Mouse (Mus musculus): ENCODE data around the gene Ssu72. TPM values are rescaled to one million over a fixed set of nuclear protein-coding genes. Genes with fewer than 3 reads are reported as not detected.
A peak's percentile ranks its signal among the peaks of the same experiment; 100 is the strongest.
"Not testable (repeated sequence)": the region's sequence is repeated elsewhere in the genome, so short reads cannot be mapped to it uniquely, and the experiment has no call there.

Gene Ssu72
- total RNA-seq, 2 experiments from 2014 or later = 78.8 to 84.0 TPM

DNA sequence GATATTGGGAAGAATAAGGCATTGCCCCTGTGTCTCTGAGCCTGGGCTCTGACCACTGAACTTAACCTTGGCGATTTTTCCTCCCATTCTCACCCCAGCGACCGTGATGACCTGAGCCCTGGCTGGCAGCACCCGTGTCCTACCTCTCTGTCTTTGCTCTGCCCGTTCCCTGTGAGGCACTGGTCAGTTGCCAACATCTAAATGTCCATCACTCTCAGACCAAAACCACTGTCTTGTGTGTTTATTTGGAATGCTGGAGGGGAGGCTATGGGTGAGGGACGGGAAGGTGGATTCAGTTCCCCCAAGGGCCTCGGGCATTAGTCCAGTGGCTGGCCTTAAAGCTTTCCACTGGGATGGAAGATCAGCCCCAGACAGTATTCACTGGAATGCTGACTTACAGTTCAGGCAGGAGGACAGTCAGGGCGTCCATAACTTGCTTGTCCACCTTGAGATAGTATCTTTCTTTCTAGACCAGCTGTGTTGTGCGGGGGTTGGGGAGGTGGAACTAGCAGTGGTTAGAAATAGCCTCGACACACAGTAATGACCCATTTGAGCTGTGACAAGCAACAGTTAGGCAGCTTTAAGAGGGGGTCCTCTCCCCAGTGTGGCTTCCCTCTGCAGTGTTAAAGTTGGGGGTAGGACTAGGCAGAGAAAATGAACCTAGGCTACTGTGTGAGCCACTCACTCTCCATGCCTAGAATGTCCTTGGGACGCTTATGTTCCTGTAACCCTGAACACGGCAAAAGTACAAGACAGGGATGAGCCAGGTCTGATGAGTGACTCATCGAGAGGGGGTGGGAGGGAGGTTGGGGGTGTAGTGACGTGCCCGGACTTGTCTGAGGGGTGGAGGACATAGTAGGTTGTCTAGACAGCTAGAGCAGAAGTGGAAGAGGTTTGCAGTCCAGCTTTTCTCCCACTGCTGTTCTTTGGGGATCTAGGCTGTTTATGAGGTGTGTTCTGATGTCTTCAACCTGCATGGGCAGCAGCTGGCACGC is 8.0 kb upstream of the Ssu72 start:
- no peak for DNase-seq (ENCODE audit: extremely low spot score in 1 of 2, low spot score in 1 of 2)

DNA sequence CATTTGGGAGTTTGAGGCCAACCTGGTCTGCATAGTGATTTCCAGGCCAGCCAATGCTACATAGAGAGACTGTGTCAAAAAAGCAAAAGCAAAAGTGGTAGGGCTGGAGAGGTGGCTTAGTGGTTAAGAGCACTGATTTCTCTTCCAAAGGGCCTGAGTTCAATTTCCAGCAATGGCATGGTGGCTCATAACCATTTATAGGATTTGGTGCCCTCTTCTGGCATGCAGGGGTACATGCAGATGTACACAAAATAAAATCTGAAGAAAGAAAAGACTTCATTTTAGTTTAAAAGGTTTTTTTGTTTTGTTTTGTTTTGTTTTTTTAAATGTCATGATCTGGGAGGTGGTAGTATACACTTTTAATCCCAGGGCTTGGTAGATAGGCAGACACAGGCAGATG is 4.2 kb upstream of the Ssu72 start:
- DNase-seq (ENCODE audit: extremely low spot score in 1 of 2, low spot score in 1 of 2) = no peak

DNA sequence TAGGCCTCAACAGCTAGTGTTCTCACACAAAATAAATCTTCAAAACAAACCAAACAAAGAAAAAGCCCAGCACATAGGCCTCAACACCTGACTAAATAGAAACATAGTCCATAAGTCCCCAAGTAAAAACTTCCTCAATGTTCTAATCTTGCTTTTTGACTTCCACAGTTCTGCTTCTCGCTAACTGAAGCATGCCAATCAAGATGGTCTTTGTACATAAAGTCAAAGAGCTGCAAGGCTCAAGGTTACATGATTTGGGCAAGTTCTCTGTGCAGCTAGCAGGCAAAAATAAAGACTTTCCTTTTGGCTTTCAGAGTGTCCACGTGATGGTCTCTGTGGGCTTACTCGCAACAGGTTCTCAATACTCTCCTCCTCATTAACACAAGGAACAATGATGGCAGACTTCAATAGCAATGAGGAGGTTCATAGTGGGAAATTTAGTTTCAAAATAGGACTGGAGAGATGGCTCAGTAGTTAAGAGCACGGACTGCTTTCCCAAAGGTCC is 1.1 kb upstream of the Ssu72 start:
- DNase-seq (ENCODE audit: extremely low spot score in 1 of 2, low spot score in 1 of 2) = no peak

DNA sequence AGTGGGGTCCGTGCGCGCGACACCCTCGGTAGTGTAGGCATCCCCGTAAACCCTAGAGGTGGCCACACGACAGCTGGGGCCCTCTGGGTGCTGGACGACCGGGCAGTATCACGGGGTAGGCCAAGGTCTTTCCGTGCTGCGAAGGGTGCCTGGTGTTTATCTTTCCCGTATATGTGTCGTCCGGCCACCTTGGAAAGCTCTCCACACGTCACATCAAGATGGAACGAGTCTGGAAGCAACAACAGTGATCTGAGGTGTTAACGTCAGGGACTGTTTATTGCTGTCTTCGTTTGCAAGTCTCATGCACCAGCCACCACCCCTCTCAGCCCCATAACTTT is 961 bp downstream of the Ssu72 start:
- no peak for DNase-seq (ENCODE audit: extremely low spot score in 1 of 2, low spot score in 1 of 2)

DNA sequence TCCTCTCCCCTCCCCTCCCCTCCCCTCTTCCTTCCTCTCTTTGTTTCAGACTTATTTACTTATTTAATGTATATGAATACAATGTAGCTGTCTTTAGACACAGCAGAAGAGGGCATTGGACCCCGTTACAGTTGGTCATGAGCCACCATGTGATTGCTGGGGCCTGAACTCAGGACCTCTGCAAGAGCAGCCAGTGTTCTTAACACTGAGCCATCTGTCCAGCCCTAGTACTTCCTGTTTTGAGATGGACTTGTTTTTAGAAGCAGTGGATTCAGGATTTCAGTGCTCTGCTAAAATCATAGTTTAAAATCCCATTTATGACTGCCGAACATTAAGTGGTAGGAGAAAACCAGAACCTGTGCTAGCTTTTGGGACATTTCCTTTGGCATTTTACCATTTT is 4.0 kb downstream of the Ssu72 start:
- no peak for DNase-seq (ENCODE audit: extremely low spot score in 1 of 2, low spot score in 1 of 2)

DNA sequence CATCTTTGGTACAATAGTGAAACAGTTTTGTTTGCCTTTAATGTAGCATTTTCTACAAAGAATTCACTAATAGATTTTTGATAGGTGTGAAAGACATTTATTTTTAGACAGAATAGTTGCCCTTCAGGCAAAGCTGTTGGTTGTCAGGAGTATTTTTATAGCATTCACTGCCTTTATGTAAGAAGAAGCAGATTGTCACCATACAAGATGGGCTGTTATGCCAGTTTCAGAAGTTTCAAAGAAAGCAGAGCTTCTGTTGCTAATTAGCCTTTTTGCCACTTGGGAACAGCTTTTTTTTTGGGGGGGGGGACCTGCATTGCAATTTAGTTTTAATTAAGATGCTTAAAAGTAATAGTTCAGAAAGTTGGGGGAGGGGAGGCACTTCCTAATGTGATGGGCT is 4.4 kb downstream of the Ssu72 start:
- no peak for DNase-seq (ENCODE audit: extremely low spot score in 1 of 2, low spot score in 1 of 2)

DNA sequence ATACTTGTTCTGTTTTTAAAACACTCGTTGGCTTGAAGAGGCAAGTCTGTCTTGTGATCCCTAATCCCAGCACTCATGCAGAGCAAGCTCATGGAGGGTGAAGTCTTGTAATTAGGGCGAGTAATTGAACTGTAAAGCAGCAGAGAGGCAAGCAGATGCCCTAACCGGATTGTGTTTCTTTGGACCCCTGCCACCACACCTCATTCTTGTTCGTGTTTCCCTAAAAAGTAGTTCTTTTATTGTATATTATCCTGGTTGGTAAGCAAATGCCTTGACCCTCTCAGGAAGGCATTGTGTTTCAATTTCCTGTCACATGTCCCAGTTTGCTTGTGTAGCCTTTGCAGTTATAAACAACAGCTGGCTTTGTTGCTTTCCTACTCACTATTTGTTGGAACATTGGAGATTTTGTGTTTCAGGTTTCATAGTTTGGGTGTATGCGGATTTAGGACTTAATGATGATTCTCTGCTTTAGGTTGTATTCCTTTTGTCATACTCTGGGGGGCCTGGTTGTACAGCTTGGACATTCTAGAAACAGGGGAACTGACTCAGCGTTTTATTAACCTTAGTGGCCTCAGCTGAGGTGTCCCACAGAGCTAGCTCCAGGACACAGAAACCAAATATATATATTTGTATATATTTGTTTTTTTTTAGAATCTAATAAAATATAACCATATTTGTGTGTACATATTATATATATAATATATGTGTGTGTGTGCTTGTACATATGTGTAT is 6.1 kb downstream of the Ssu72 start:
- no peak for DNase-seq (ENCODE audit: extremely low spot score in 1 of 2, low spot score in 1 of 2)

DNA sequence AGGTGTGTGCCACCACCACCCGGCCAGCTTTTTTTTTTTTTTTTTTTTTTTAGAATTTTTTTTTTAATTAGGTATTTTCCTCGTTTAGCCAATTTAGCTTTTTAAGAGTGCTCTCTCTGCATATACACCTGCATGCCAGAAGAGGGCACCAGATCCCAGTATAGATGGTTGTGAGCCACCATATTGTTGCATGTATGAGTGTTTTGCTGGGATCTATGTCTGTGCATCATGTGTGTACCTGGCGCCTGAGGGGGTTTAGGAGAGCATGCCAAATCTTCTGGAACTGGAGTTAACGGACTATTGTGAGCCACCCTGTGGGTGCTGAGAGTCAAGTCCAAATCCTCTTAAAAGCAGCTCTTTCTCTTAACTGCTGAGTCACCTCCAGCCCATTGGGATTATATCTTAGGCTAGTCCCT is 17.1 kb downstream of the Ssu72 start:
- no peak for DNase-seq (ENCODE audit: extremely low spot score in 1 of 2, low spot score in 1 of 2)

DNA sequence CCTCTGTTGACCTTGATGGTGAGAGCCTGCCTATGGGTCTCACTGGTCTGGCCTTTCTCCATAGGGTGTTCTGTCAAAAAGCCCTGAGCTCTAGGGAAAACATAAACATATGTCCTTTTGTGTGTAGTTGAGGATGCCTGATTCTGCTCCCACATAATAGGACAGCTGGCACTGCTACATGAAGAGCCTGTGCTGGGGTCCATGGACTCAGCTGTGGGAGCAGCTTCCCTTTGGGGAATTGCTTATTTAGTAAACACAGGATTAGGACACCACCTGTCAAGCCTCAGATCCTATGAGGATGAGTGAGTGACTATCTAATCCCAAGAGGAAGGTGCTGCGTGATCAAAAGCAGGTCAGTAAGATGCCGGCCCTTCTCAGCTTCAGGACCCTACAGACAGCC is 23.4 kb downstream of the Ssu72 start:
- no peak for DNase-seq (ENCODE audit: extremely low spot score in 1 of 2, low spot score in 1 of 2)

DNA sequence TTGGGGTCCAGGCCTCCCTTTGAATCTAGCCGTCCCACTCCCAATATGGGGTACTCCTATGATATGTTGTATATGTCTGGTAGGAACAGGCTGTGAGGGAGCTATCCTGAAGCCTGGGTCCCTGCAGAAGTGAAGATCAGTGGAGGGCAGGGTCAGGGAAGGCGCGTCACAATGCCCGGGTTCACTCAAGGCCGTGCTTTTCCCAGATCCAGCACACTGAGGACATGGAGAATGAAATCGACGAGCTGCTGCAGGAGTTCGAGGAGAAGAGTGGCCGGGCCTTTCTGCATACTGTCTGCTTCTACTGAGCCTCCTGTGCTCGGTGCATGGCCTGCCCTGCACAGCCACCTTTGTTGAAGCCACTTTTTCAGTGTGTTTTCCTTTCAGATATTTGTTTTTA is 28.7 kb downstream of the Ssu72 start:
- no peak for DNase-seq (ENCODE audit: extremely low spot score in 1 of 2, low spot score in 1 of 2)

DNA sequence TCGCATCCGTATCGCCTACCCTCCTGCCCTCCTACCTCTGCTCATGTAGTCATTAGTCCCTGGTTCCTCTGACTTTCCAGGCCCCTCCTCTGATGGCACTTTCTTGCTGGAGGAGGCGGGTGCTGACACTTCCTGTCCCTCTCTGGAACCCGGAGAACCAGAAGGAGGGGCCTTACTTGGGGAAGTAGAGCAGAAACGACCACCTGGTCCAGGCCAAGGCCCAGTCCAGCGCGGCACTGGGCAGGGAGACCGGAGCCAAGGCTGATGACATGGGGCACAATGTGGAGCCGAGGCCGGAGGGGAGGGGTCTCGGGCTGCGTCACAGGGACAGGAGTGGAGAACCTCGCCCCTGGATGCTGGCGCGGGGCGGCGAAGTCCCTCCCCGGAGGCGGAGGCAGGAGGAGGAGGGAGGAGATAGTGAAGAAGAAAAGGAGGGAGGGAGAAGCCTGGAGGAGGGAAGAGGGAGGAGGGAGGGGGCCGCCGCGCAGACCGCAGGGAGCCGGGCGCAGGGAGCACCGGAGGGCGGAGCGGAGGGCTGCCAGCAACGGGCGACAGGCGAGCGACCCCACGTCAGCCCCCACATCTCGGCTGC is 29.8 kb downstream of the Ssu72 start, which contains the start of gene Tmem240:
Gene Tmem240, plus strand, starts transcription at position 451 of the 592 bp plus-strand sequence.
- peak; percentile 72 to 76 for DNase-seq (ENCODE audit: extremely low spot score in 1 of 2, low spot score in 1 of 2)

DNA sequence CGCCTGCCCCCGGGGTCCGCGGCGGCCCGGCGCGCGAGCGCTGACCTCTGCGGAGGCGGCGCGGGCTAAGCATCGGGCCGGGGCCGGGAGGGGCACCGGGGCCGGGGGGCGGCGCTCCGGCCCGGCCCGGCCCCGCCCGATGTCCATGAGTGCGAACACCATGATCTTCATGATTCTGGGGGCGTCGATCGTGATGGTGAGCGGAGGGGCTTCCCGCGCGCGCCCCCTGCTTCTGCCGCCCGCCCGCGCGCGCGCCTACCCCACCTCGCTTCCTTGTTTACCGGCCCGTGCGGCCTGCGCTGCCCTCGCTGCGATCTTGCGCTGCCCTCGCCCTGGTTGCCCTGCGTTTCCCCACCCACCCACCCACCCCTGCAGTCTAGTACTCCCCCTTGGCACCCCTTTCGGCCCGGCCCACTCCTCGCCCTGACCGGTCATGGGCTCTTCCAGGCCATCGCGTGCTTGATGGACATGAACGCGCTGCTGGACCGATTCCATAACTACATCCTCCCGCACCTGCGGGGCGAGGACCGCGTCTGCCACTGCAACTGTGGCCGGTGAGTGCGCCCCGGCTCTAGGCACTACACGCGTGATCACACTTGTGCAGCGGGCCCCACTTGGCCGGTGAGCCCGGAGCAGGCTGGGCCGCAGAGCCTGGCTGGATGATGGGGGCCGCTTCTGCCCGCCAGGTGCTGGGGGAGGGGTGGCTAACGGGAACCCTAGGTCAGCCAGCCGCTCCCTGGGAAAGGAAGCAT is 30.5 kb downstream of the Ssu72 start:
- DNase-seq (ENCODE audit: extremely low spot score in 1 of 2, low spot score in 1 of 2) = peak; percentile 29 to 41

DNA sequence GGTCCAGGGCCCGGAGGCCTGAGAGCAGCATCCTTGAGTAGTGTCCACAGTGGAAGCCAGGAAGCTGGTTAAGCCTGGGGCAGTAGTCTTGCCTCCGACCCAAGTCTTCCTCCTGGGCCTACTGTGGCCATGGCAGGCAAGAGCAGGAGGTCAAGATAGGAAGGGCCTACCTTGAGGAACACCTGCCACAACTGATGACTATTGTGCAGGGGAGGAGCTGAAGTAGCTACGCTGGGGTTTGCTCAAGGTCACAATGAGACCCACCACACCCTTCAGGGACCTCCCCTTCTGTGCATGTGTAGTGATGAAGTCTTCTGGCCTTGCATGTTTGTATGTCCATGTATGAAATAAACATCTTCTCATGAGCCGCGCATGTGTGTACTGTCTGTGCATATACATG is 31.2 kb downstream of the Ssu72 start:
- DNase-seq (ENCODE audit: extremely low spot score in 1 of 2, low spot score in 1 of 2) = no peak

DNA sequence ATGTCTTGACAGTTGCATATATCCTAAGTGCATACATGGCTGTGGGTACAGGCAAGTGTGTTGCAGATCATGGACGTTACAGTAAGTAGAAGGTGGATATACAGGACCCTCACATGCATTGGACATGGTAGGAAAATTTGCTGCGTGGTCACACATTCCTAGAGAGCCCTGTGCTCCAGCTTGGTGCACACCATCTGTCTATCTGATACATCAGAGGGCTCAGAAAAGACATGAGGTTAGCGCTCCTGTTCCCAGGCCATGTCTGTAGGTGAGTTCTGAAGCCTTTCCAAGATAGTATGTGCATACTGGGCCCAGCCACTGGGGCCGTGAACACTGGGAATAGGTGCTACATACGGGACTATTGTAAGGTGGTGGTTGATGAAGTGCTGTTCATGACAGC is 31.8 kb downstream of the Ssu72 start:
- no peak for DNase-seq (ENCODE audit: extremely low spot score in 1 of 2, low spot score in 1 of 2)

DNA sequence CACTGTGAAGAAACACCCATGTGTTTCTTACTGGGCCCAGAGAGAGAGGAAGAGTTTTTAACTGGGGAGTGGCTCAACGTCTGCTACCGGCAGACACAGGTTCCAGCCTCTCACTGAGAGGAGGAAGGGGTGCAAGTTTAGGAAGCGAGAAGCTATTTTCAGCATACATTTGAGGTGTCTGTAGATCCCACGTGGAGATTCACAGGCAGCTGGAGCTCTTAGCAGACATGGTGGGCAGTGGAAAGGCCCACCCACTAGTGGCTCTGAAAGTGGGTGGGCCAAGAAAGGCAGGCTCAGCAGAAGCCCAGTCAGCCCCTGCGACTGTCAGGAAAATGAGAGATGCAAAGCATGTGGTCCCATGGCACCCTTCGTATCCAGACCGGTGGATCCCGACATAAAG is 33.7 kb downstream of the Ssu72 start:
- DNase-seq (ENCODE audit: extremely low spot score in 1 of 2, low spot score in 1 of 2) = no peak

DNA sequence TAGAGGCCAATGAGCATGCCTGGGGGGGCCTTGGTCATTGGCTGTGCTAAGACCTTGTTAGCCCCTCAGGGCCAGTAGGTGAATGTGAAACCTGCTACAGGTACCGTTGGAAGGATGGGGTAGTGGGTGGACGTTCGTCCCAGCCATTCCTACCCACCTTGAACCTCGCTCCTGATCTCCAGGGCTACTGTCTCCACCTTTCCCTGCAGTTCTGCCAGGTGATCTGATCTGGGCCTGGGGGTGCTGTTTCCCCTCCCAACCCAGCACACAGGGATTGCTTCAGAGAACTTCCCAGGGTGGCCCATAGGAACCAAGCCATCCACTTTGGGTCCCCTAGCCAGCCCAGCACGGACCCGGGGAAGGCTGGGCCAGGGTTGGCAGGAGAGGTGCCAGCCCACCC is 34.6 kb downstream of the Ssu72 start:
- no peak for DNase-seq (ENCODE audit: extremely low spot score in 1 of 2, low spot score in 1 of 2)

DNA sequence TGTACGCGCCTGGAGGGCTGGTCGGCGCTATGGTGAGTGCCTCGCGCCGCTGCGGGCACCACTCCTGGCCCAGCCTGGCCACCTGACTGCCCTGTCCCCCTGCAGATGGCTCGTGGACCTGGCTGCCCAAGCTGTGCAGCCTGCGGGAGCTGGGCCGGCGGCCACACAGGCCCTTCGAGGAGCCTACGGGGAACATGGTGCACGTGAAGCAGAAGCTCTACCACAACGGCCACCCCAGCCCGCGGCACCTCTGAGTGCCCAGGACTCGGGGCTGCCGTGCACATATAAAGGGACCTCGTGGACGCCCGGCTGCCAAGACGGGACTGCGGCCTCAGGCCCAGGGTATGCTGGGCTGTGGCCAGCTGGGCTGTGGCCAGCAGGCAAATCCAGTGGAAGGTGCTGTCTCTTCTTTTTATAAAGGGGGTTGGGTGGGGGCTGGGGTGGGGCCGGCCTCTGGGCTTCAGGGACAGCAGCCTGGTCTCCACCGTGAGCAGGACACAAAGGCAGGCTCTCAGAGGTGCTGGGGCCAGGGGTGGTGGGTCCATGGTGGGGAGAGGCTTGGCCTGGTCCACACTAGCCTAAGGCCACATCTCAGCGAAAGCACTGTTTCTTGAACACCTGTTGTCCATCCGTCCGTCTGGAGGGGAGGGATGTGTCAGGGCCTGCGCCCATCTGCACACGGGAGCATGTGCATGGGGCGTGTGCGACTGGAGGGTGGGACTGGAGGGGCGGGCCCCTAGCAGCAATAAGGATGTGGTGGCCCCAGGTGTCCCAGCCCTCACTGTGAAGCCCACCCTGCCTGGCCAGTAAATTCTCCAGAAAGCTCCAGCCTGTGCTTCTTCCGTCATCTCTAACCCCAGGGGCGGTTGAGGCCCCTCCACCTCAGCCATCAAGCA is 35.4 kb downstream of the Ssu72 start:
- DNase-seq (ENCODE audit: extremely low spot score in 1 of 2, low spot score in 1 of 2) = no peak

DNA sequence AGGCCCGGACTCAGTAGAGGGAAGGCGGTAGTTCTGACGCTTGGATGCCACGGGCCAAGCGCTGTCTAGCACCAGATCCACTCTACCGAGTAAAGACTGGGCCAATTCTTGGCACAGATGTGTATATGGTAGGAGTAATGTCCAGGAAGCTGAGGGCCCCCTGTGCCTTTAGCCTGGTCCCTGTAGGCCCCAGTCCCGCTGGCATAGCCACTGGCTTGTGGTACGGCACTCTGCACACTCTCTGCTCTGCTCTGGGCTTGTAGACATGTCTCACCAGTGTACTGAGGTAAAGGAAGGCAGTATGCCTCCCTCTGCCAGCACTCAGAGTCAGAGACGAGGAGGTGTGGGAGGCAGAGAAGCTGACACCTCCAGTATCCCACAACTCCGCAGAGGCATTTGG is 36.1 kb downstream of the Ssu72 start:
- not testable (repeated sequence) for DNase-seq (ENCODE audit: extremely low spot score in 1 of 2, low spot score in 1 of 2)

DNA sequence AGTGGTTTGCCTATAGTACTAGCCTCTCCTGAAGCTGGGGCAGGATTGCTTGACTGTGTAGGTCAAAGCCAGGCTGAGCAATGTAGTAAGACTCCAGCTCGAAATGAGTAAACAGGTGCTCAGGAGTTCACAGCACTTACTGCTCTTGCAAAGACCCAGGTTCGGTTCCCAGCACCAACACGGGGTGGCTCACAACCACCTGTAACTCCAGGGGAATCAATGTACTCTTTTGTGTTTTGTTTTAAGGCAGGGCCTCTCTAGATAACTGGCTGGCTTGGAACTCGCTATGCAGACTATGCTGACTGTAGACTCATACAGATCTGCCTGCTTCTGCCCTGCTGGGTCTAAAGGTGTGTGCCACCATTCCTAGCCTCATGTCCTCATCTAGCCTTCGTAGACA is 38.1 kb downstream of the Ssu72 start:
- DNase-seq (ENCODE audit: extremely low spot score in 1 of 2, low spot score in 1 of 2) = no peak
